Mouse (Mus musculus): Measurements from ENCODE around the gene Zdhhc18. TPM values are rescaled to one million over a fixed set of nuclear protein-coding genes. Genes with fewer than 3 reads are reported as not detected.

The Zdhhc18 gene
- polyA plus RNA-seq, 1 experiment from 2014 or later, result 15.6 TPM

GRCm38 (mm10) chr4:133614274-133614761 lies 35.6 kb downstream of the Zdhhc18 start:
- H3K36me3 ChIP-seq (ENCODE audit: inconsistent target), result peaks cover 16% of the 10 kb centered on the region; the same call in 1 of the 2 replicates
- H3K79me2 ChIP-seq (ENCODE audit: inconsistent target), result no peaks in the 10 kb centered on the region
- peak overlapping the region; percentile 73 for H3K27ac ChIP-seq
- 45% methylated on average over 6 of the region's 8 CpGs for WGBS (ENCODE audit: missing documents)
- H3K4me3 ChIP-seq (ENCODE audit: inconsistent target), result no peak overlapping the region

DNA sequence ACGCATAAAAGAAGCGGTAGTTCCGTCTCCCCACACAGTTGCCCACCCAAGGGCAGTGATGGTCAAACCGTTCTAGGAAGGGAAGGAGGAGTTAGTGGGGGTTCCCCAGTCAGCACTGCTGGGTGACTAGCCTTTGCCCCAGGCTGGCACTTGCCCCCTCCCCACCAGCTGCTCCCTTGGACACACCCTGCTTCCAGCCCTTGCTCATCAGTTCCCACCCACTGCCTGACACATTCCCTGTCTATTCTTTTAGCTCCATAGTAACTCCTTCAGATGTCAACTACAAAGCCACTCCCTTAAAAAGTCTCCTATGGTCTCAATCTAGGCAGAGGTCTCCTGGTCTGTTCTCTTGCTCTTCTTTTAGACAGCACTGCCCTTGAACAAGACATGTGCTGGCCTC lies 36.1 kb downstream of the Zdhhc18 start:
- Histone ChIP-seq H3K4me3 (ENCODE audit: inconsistent target) (no peak overlapping the region), H3K36me3 (ENCODE audit: inconsistent target) (peaks cover 16% of the 10 kb centered on the region; the same call in 1 of the 2 replicates), H3K27ac (peak overlapping the region; percentile 73), H3K79me2 (ENCODE audit: inconsistent target) (no peaks in the 10 kb centered on the region)
- WGBS (ENCODE audit: missing documents), result 100% methylated on average over 4 of the region's 4 CpGs

- H3K79me2 ChIP-seq (ENCODE audit: inconsistent target), result no peaks in the 10 kb centered on the region
- H3K36me3 ChIP-seq (ENCODE audit: inconsistent target), result peaks cover 25% of the 10 kb centered on the region; the same call in 1 of the 2 replicates
- no peak overlapping the region for H3K27ac ChIP-seq
- H3K4me3 ChIP-seq (ENCODE audit: inconsistent target), result no peak overlapping the region
- 98% methylated on average over 8 of the region's 8 CpGs for WGBS (ENCODE audit: missing documents)
These were observed 36.9 kb downstream of the Zdhhc18 start for GRCm38 (mm10) chr4:133613026-133613425.

DNA sequence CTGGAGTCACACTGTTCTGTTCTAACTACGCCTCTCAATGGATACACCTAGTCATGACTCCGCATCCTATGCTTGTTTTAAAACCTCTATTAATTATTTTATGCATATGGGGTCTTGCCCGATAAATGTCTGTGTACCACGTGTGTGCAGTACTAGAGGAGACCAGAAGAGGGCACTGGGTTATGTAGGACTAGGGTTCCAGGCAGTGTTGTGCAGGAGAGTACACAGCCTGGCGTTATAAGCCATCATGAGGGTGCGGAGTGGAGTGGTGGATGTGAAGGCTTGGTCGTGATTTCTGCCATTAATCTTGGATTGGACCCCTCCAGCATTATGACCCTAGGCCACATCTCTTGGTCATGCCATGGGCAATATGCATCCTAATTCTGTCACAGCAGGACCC lies 37.5 kb downstream of the Zdhhc18 start:
- Histone ChIP-seq H3K36me3 (ENCODE audit: inconsistent target) (peaks cover 31% of the 10 kb centered on the region; the same call in 1 of the 2 replicates), H3K27ac (no peak overlapping the region), H3K4me3 (ENCODE audit: inconsistent target) (no peak overlapping the region), H3K79me2 (ENCODE audit: inconsistent target) (no peaks in the 10 kb centered on the region)
- WGBS (ENCODE audit: missing documents), result 96% methylated on average over 7 of the region's 7 CpGs

GRCm38 (mm10) chr4:133611815-133612214 lies 38.1 kb downstream of the Zdhhc18 start:
- Histone ChIP-seq H3K36me3 (ENCODE audit: inconsistent target) (peaks cover 36% of the 10 kb centered on the region; the same call in 1 of the 2 replicates), H3K27ac (no peak overlapping the region), H3K79me2 (ENCODE audit: inconsistent target) (no peaks in the 10 kb centered on the region), H3K4me3 (ENCODE audit: inconsistent target) (no peak overlapping the region)
- 100% methylated on average over 2 of the region's 5 CpGs for WGBS (ENCODE audit: missing documents)

DNA sequence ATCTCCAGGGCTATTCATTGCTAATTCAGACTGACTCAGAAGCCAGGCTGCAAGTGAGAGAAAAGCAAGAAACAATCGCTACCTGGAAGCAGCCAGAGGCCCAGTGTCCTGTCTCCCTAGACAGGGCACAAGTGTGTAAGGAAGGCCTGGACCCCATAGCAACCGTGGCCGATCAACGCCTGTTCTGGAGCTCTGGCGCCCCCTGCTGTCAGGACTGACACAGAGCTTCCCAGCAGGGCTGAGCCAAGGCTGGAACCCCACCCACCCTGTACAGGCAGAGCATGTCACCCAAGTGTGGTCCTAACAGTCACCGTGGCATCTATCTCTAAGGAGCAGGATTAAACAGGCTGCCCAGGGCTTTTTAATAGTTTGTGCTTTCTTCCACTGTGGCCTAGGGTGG lies 40.2 kb downstream of the Zdhhc18 start:
- WGBS (ENCODE audit: missing documents), result 29% methylated on average over 6 of the region's 6 CpGs
- H3K4me3 ChIP-seq (ENCODE audit: inconsistent target), result no peak overlapping the region
- H3K27ac ChIP-seq, result no peak overlapping the region
- H3K79me2 ChIP-seq (ENCODE audit: inconsistent target), result no peaks in the 10 kb centered on the region
- H3K36me3 ChIP-seq (ENCODE audit: inconsistent target), result peaks cover 52% of the 10 kb centered on the region; the same call in 1 of the 2 replicates

- 98% methylated on average over 10 of the region's 10 CpGs for WGBS (ENCODE audit: missing documents)
- Histone ChIP-seq H3K27ac (no peak overlapping the region), H3K36me3 (ENCODE audit: inconsistent target) (peaks cover 50% of the 10 kb centered on the region; the same call in 1 of the 2 replicates), H3K4me3 (ENCODE audit: inconsistent target) (no peak overlapping the region), H3K79me2 (ENCODE audit: inconsistent target) (no peaks in the 10 kb centered on the region)
These were observed 42.7 kb downstream of the Zdhhc18 start for GRCm38 (mm10) chr4:133607284-133607683.

DNA sequence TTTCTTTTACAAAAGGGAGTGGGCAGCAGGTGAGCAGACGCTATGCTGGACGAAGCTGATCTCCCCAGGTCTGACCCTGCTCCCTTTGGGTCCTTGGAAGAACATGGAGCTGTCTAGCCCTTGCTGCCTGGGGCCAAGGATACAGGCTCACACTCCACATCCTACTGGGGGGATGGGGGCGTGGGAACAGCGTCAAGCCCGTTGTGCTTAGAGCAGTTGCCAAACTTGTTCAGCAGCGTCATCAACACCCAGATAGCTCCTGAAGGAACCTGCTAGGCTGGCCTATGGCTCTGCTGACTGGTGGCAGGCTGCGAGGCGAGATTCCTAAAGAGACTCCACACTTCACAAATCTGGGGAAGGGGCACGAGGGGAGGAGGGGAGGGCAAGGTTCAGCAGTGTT lies 44.6 kb downstream of the Zdhhc18 start:
- WGBS (ENCODE audit: missing documents), result 94% methylated on average over 9 of the region's 9 CpGs
- H3K79me2 ChIP-seq (ENCODE audit: inconsistent target), result no peaks in the 10 kb centered on the region
- no peak overlapping the region for H3K27ac ChIP-seq
- H3K36me3 ChIP-seq (ENCODE audit: inconsistent target), result peaks cover 46% of the 10 kb centered on the region; the same call in 1 of the 2 replicates
- no peak overlapping the region for H3K4me3 ChIP-seq (ENCODE audit: inconsistent target)

- Histone ChIP-seq H3K27ac (no peak overlapping the region), H3K36me3 (ENCODE audit: inconsistent target) (peaks cover 46% of the 10 kb centered on the region; the same call in 1 of the 2 replicates), H3K4me3 (ENCODE audit: inconsistent target) (no peak overlapping the region), H3K79me2 (ENCODE audit: inconsistent target) (no peaks in the 10 kb centered on the region)
- WGBS (ENCODE audit: missing documents), result 91% methylated on average over 6 of the region's 6 CpGs
These were observed 45.1 kb downstream of the Zdhhc18 start for GRCm38 (mm10) chr4:133604856-133605255.

GRCm38 (mm10) chr4:133604175-133604574 lies 45.8 kb downstream of the Zdhhc18 start:
- WGBS (ENCODE audit: missing documents), result 83% methylated on average over 7 of the region's 7 CpGs
- Histone ChIP-seq H3K36me3 (ENCODE audit: inconsistent target) (peaks cover 46% of the 10 kb centered on the region; the same call in 1 of the 2 replicates), H3K27ac (no peak overlapping the region), H3K4me3 (ENCODE audit: inconsistent target) (no peak overlapping the region), H3K79me2 (ENCODE audit: inconsistent target) (no peaks in the 10 kb centered on the region)

- H3K79me2 ChIP-seq (ENCODE audit: inconsistent target), result no peaks in the 10 kb centered on the region
- H3K36me3 ChIP-seq (ENCODE audit: inconsistent target), result peaks cover 37% of the 10 kb centered on the region; the same call in 1 of the 2 replicates
- no peak overlapping the region for H3K27ac ChIP-seq
- WGBS (ENCODE audit: missing documents), result 70% methylated on average over 5 of the region's 5 CpGs
- no peak overlapping the region for H3K4me3 ChIP-seq (ENCODE audit: inconsistent target)
These were observed 46.9 kb downstream of the Zdhhc18 start for GRCm38 (mm10) chr4:133603056-133603455.

- no peaks in the 10 kb centered on the region for H3K79me2 ChIP-seq (ENCODE audit: inconsistent target)
- H3K4me3 ChIP-seq (ENCODE audit: inconsistent target), result no peak within 1 kb of the TSS
- no peak within 1 kb of the TSS for H3K27ac ChIP-seq
- 24% methylated on average over 16 of the region's 16 CpGs for WGBS (ENCODE audit: missing documents)
- peaks cover 25% of the 10 kb centered on the region; the same call in 1 of the 2 replicates for H3K36me3 ChIP-seq (ENCODE audit: inconsistent target)
These were observed 48.2 kb downstream of the Zdhhc18 start, which contains the start of gene Sfn for GRCm38 (mm10) chr4:133601721-133602218. Gene Sfn, minus strand, starts transcription at chr4:133602168.

DNA sequence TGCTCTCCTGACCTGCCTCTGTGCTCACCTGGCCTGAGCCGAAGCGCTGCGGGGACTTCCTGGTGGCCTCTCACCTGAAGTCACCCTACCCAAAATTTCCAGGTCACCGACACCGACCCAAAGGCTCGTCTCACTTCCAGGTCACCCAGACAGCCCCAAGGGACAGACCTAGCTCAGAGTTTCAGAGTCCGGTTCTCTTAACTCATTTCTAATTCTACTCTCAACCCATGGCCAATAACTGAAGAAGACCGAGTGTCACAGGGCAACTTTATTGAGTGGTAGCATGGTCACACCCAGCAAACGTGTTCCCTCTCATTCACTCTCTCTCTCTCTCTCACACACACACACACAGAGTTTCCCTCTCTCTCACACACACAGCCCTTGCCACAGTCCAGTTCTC lies 49.6 kb downstream of the Zdhhc18 start:
- Histone ChIP-seq H3K27ac (no peak overlapping the region), H3K79me2 (ENCODE audit: inconsistent target) (no peaks in the 10 kb centered on the region), H3K4me3 (ENCODE audit: inconsistent target) (no peak overlapping the region), H3K36me3 (ENCODE audit: inconsistent target) (peaks cover 11% of the 10 kb centered on the region; the same call in 1 of the 2 replicates)
- WGBS (ENCODE audit: missing documents), result 24% methylated on average over 9 of the region's 9 CpGs

DNA sequence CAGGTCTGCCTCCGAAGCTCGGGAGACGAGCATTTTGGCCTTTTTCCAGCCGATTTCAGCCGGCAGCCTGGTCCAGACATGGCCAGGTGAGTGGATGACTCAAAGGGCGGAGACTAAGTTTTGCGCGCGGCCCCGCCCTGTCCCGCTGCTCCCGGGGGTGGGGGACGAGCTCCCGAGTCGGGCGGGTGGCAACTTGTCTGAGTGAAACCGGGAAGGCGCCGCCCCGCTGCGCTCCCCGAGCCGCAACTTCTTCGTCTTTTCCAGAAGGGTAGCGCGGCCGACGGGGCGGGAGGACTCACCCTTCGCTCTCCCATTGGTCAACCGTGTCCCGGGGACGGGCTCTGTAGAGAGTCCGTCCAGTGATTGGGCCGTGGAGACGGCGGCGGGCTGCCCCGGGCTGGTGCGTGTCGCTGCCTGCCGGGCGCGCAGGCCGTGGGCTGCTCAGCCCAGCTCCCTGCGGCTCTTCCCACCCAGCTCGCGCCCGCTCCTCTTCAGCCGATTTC lies 50.3 kb downstream of the Zdhhc18 start:
- Histone ChIP-seq H3K79me2 (ENCODE audit: inconsistent target) (no peaks in the 10 kb centered on the region), H3K4me3 (ENCODE audit: inconsistent target) (peak overlapping the region; percentile 44), H3K27ac (no peak overlapping the region), H3K36me3 (ENCODE audit: inconsistent target) (peaks cover 10% of the 10 kb centered on the region; the same call in 1 of the 2 replicates)
- WGBS (ENCODE audit: missing documents), result under 1% methylated on average over 50 of the region's 50 CpGs

- Histone ChIP-seq H3K4me3 (ENCODE audit: inconsistent target) (peak overlapping the region; percentile 44), H3K36me3 (ENCODE audit: inconsistent target) (peaks cover 9% of the 10 kb centered on the region; the same call in 1 of the 2 replicates), H3K27ac (no peak overlapping the region), H3K79me2 (ENCODE audit: inconsistent target) (no peaks in the 10 kb centered on the region)
- 36% methylated on average over 7 of the region's 7 CpGs for WGBS (ENCODE audit: missing documents)
These were observed 50.8 kb downstream of the Zdhhc18 start for GRCm38 (mm10) chr4:133599116-133599515.

Data from macrophage (primary cell).